ENCODE assay signal across 27 mouse cellular contexts in the genomic region with DNA sequence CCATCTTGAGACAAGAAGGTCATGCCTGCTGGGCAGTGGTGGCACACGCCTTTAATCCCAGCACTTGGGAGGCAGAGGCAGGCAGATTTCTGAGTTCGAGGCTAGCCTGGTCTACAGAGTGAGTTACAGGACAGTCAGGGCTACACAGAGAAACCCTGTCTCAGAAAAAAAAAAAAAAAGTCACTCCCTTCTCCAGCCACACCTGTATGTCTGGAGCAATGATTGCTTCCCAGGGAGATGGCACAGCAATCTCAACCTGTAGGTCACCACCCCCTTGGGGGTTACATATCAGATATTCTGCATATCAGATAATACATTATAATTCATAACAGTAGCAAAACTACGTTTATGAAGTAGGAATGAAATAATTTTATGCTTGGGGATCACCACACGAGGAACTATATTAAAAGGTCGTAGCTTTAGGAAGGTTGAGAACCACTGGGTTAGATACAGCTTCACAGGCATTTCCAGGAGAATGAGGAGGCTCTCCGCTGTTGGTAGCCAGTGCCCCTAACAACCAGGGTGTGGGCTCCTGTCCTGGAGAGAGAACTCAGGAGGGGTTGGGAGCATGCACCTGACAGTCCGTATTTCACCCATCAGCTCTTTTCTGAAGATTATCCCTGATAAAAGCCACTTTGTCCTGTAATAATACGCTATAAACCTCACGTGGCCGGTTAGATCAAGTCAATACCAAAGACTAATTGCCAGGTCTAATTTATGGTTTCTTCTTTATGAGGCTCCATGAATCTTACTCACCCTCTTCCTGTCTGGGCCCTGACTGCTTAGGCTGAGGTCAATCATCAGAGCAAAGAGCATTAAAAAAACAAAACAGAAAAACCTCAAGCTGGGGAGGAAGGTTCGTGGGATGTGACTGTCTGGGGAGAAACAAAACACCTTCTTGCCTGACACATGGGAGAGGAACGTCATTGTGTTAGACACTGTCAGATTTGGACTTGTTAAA.
A peak's percentile ranks its signal among the peaks of the same experiment; 100 is the strongest.
DNase-seq lines count a peak whose midpoint lies in the region; ATAC-seq and TF ChIP-seq lines count a peak whose summit lies in the region.
"Had no signal": no experiment of that assay in that cellular context is flagged by ENCODE, and none has a peak within 500 bp of the region (broad histone marks: within the 10 kb centered on the region; RNA-seq: fewer than 3 reads in every experiment).

No protein-coding gene starts in this region.

- TF ChIP-seq POLR2A in small intestine, adult 2 months (IDR thresholded peaks at IDR 0.05; ENCODE audit: low read depth, low read length), result no peak

- peaks cover 5% of the 10 kb centered on the region; the same call in 1 of the 2 replicates for H3K4me1 ChIP-seq in kidney, embryonic 16.5 days (ENCODE audit: insufficient read depth, low read length)
- peaks cover 11% of the 10 kb centered on the region for H3K4me1 ChIP-seq in kidney, embryonic 15.5 days
- peaks cover 28% of the 10 kb centered on the region for H3K4me1 ChIP-seq in small intestine, adult 2 months (ENCODE audit: control insufficient read depth, insufficient read depth, insufficient read length, low read length)
- H3K4me1 ChIP-seq: embryonic facial prominence, embryonic 10.5 days; embryonic facial prominence, embryonic 15.5 days; heart, embryonic 15.5 days; megakaryocyte, embryonic 14.5 days had no signal

- intact Hi-C loops in left cerebral cortex, adult 2 months (cut with DNase I), result no loop called here

- H3K9ac ChIP-seq in kidney, embryonic 16.5 days (replicated peaks; ENCODE audit: low read length), result no peak overlapping the region
- H3K9ac ChIP-seq in kidney, embryonic 15.5 days, result no peak overlapping the region
- H3K9ac ChIP-seq: embryonic facial prominence, embryonic 15.5 days; forebrain, embryonic 12.5 days; forebrain, postnatal 0 days; heart, embryonic 15.5 days; hindbrain, embryonic 13.5 days; limb, embryonic 13.5 days; midbrain, embryonic 12.5 days; neural tube, embryonic 13.5 days had no signal

- no peak for DNase-seq in heart, adult 8-10 months (ENCODE audit: low spot score)
- DNase-seq in lung, postnatal 14 days, result no peak
- no peak for DNase-seq in left cerebral cortex, adult 2 months (ENCODE audit: extremely low spot score in 1 of 2, low spot score in 2 of 2)
- DNase-seq: adrenal gland, adult 2 months; B cell, adult 2 months; cerebellum, adult 8-10 months; cerebellum, postnatal 25 days; forebrain, postnatal 0 days; gastrocnemius, postnatal 10 days; kidney, adult 9 months; lung, postnatal 4 days; right cerebral cortex, postnatal 4 days had no signal

- no peaks in the 10 kb centered on the region for H3K9me3 ChIP-seq in kidney, embryonic 16.5 days (ENCODE audit: low read length)
- H3K9me3 ChIP-seq in kidney, embryonic 15.5 days (replicated peaks), result no peaks in the 10 kb centered on the region
- H3K9me3 ChIP-seq: embryonic facial prominence, embryonic 10.5 days; embryonic facial prominence, embryonic 15.5 days; forebrain, embryonic 12.5 days; heart, embryonic 15.5 days; hindbrain, embryonic 13.5 days; limb, embryonic 13.5 days; megakaryocyte, embryonic 14.5 days; midbrain, embryonic 12.5 days; neural tube, embryonic 13.5 days had no signal

- 44% methylated on average over 12 of the region's 12 CpGs for WGBS in kidney, embryonic 16.5 days
- 50% methylated on average over 12 of the region's 12 CpGs for WGBS in kidney, embryonic 15.5 days
- 27% methylated on average over 12 of the region's 12 CpGs for WGBS in small intestine, adult 2 months

- no peak for TF ChIP-seq CTCF in small intestine, adult 2 months (IDR thresholded peaks at IDR 0.05; ENCODE audit: extremely low read depth, insufficient read length, insufficient replicate concordance, low read depth, low read length)
- TF ChIP-seq CTCF in left cerebral cortex, adult 2 months (IDR thresholded peaks at IDR 0.05), result no peak

- H3K4me3 ChIP-seq in kidney, embryonic 16.5 days (ENCODE audit: low read length), result no peak overlapping the region
- H3K4me3 ChIP-seq in kidney, embryonic 15.5 days (replicated peaks), result no peak overlapping the region
- H3K4me3 ChIP-seq in small intestine, adult 2 months (ENCODE audit: low read depth, low read length), result no peak overlapping the region
- H3K4me3 ChIP-seq in left cerebral cortex, adult 2 months, result no peak overlapping the region
- H3K4me3 ChIP-seq: embryonic facial prominence, embryonic 10.5 days; embryonic facial prominence, embryonic 15.5 days; forebrain, embryonic 12.5 days; heart, embryonic 15.5 days; hindbrain, embryonic 13.5 days; limb, embryonic 13.5 days; megakaryocyte, embryonic 14.5 days; midbrain, embryonic 12.5 days; neural tube, embryonic 13.5 days had no signal

- H3K27me3 ChIP-seq in kidney, embryonic 16.5 days (ENCODE audit: insufficient read depth, low read length), result no peaks in the 10 kb centered on the region
- no peaks in the 10 kb centered on the region for H3K27me3 ChIP-seq in kidney, embryonic 15.5 days
- H3K27me3 ChIP-seq in small intestine, adult 2 months (ENCODE audit: control insufficient read depth, insufficient read depth, low read length), result no peaks in the 10 kb centered on the region
- H3K27me3 ChIP-seq: embryonic facial prominence, embryonic 15.5 days; forebrain, embryonic 12.5 days; heart, embryonic 15.5 days; hindbrain, embryonic 13.5 days; limb, embryonic 13.5 days; midbrain, embryonic 12.5 days; neural tube, embryonic 13.5 days had no signal

- peak; percentile 62 for ATAC-seq in kidney, embryonic 16.5 days (ENCODE audit: low FRiP score, low TSS enrichment)
- ATAC-seq in kidney, embryonic 15.5 days (replicated peaks; ENCODE audit: low FRiP score), result no peak; the same call in 1 of the 2 replicates
- peak; percentile 62 for ATAC-seq in CD4-positive, CD25-positive, alpha-beta regulatory T cell, adult 4 months
- peak; percentile 70 for ATAC-seq in inflammation-experienced regulatory T-cells, adult 6 months
- ATAC-seq: forebrain, postnatal 0 days had no signal

- H3K36me3 ChIP-seq in kidney, embryonic 16.5 days (ENCODE audit: insufficient read depth, low read length), result peaks cover 14% of the 10 kb centered on the region
- H3K36me3 ChIP-seq in kidney, embryonic 15.5 days, result peaks cover 22% of the 10 kb centered on the region
- peaks cover 14% of the 10 kb centered on the region for H3K36me3 ChIP-seq in small intestine, adult 2 months (ENCODE audit: control insufficient read depth, insufficient read depth, low read length)
- H3K36me3 ChIP-seq: embryonic facial prominence, embryonic 15.5 days; forebrain, embryonic 12.5 days; midbrain, embryonic 12.5 days; neural tube, embryonic 13.5 days had no signal

- no peak overlapping the region for H3K27ac ChIP-seq in kidney, embryonic 16.5 days (ENCODE audit: low read length)
- H3K27ac ChIP-seq in kidney, embryonic 15.5 days, result no peak overlapping the region
- H3K27ac ChIP-seq in small intestine, adult 2 months (ENCODE audit: insufficient read depth, low read depth, low read length), result peak overlapping the region; percentile 73
- H3K27ac ChIP-seq in left cerebral cortex, adult 2 months, result no peak overlapping the region
- H3K27ac ChIP-seq: embryonic facial prominence, embryonic 10.5 days; embryonic facial prominence, embryonic 15.5 days; forebrain, embryonic 12.5 days; heart, embryonic 15.5 days; hindbrain, embryonic 13.5 days; limb, embryonic 13.5 days; midbrain, embryonic 12.5 days; neural tube, embryonic 13.5 days had no signal

- no peak overlapping the region for H3K4me2 ChIP-seq in kidney, embryonic 16.5 days (replicated peaks; ENCODE audit: low read depth, low read length)
- H3K4me2 ChIP-seq in kidney, embryonic 15.5 days, result no peak overlapping the region
- H3K4me2 ChIP-seq: embryonic facial prominence, embryonic 15.5 days; forebrain, embryonic 12.5 days; heart, embryonic 15.5 days; hindbrain, embryonic 13.5 days; limb, embryonic 13.5 days; liver, embryonic 11.5 days; midbrain, embryonic 12.5 days; neural tube, embryonic 13.5 days had no signal
